Mouse (Mus musculus) R1 (cell line): ENCODE measurements around the gene Gm10720.
"Not testable (repeated sequence)": the region's sequence is repeated elsewhere in the genome, so short reads cannot be mapped to it uniquely, and the experiment has no call there.

ENCODE experiments used
- DNase-seq: peaks from one replicate; pipeline ENCODE4 v3.0.0-alpha.2; 2018; ENCODE audit warnings: low read depth, low spot score

The Gm10720 gene

GRCm38 (mm10) chr9:3024912-3025467 is 9.5 kb downstream of the Gm10720 start, which contains the start of gene Gm10717:
Gm10717 (plus strand) TSS chr9:3025417.
- not testable (repeated sequence) for DNase-seq

GRCm38 (mm10) chr9:3025653-3026052 is 10.2 kb downstream of the Gm10720 start:
- not testable (repeated sequence) for DNase-seq

GRCm38 (mm10) chr9:3026136-3026535 is 10.7 kb downstream of the Gm10720 start:
- DNase-seq, result not testable (repeated sequence)

GRCm38 (mm10) chr9:3026741-3027140 is 11.3 kb downstream of the Gm10720 start:
- not testable (repeated sequence) for DNase-seq

- DNase-seq, result peak; percentile 76
Observed at GRCm38 (mm10) chr9:3027200-3027599, 11.7 kb downstream of the Gm10720 start.

GRCm38 (mm10) chr9:3029276-3030000 is 14.0 kb downstream of the Gm10720 start:
- DNase-seq, result not testable (repeated sequence)

GRCm38 (mm10) chr9:3030677-3031318 is 15.3 kb downstream of the Gm10720 start:
- DNase-seq, result peak; percentile 96

GRCm38 (mm10) chr9:3034299-3034698 is 18.8 kb downstream of the Gm10720 start, which contains the start of gene Gm17535:
Gm17535 (plus strand) TSS chr9:3034599.
- not testable (repeated sequence) for DNase-seq

GRCm38 (mm10) chr9:3036577-3036976 is 21.1 kb downstream of the Gm10720 start, which contains the start of gene Gm10715:
Gm10715 (plus strand) TSS chr9:3036877.
- DNase-seq, result not testable (repeated sequence)

- DNase-seq, result peak; percentile 33
Observed at GRCm38 (mm10) chr9:3038161-3038560, 22.7 kb downstream of the Gm10720 start.
